Mouse (Mus musculus) heart, embryonic 11.5 days (tissue): ENCODE measurements around the gene Adgre5. TPM values are rescaled to one million over a fixed set of nuclear protein-coding genes. Genes with fewer than 3 reads are reported as not detected.

Source experiments
- ATAC-seq: fragments of 200-750 bp; cut with Nextera tagmentation; replicated peaks from 2 replicates; pipeline ENCODE4 v1.8.0; 2017; ENCODE audit warnings: moderate library complexity; ENCODE audit not compliant: insufficient number of reproducible peaks, low FRiP score, low TSS enrichment
- H3K27ac ChIP-seq: fragments of 300-500 bp; sonication (generic); 2 replicates; pipeline ENCODE4 v1.5.1; 2014; ENCODE audit warnings: mild to moderate bottlenecking, low read depth, low read length
- H3K27me3 ChIP-seq: fragments of 300-500 bp; sonication (generic); 2 replicates; pipeline ENCODE4 v1.6.1; 2014; ENCODE audit warnings: mild to moderate bottlenecking, low read length, mixed read lengths; ENCODE audit not compliant: control insufficient read depth, insufficient read depth
- H3K36me3 ChIP-seq: fragments of 300-500 bp; sonication (generic); 2 replicates; pipeline ENCODE4 v1.6.1; 2014; ENCODE audit warnings: mild to moderate bottlenecking, low read length, moderate library complexity, mixed read lengths; ENCODE audit not compliant: control insufficient read depth, insufficient read depth
- H3K4me1 ChIP-seq: fragments of 300-500 bp; sonication (generic); 2 replicates; pipeline ENCODE4 v1.6.1; 2014; ENCODE audit warnings: low read length; ENCODE audit not compliant: control insufficient read depth, insufficient read depth
- H3K4me2 ChIP-seq: fragments of 300-500 bp; sonication (generic); 2 replicates; pipeline ENCODE4 v1.6.1; 2014; ENCODE audit warnings: mild to moderate bottlenecking, moderate library complexity
- H3K4me3 ChIP-seq: fragments of 300-500 bp; sonication (generic); 2 replicates; pipeline ENCODE4 v1.5.1; 2014; ENCODE audit warnings: low read depth, low read length
- H3K9ac ChIP-seq: fragments of 300-500 bp; sonication (generic); 2 replicates; pipeline ENCODE4 v1.6.1; 2014; ENCODE audit warnings: mild to moderate bottlenecking, low read depth, low read length, moderate library complexity
- H3K9me3 ChIP-seq: fragments of 300-500 bp; sonication (generic); replicated peaks from 2 replicates; pipeline ENCODE4 v1.6.1; 2016; ENCODE audit warnings: low read length; ENCODE audit not compliant: control insufficient read depth
- WGBS: fragments of 180-500 bp; shearing (Covaris S2); extraction: QIAGEN DNeasy Blood & Tissue Kit; methylation state at CpG from one replicate; pipeline ENCODE4 v1.1.7; 2014; ENCODE audit not compliant: insufficient replicate concordance; 5-methylcytosine and 5-hydroxymethylcytosine counted together
- microRNA-seq: library from miRNA; unstranded; fragments of <30 nt; microRNA quantifications from one replicate; pipeline ENCODE4, GENCODE M21; 2016; ENCODE audit warnings: borderline number of aligned reads
- polyA plus RNA-seq: library from polyadenylated mRNA; unstranded; fragments of >200 nt; fragmentation: Nextera tagmentation; extraction: Ambion mirVana; gene quantifications from 2 replicates; pipeline ENCODE4 v1.2.1, GENCODE M21; 2014

The Adgre5 gene
- polyA plus RNA-seq, 1 experiment from 2014 or later = 17.6 TPM

DNA sequence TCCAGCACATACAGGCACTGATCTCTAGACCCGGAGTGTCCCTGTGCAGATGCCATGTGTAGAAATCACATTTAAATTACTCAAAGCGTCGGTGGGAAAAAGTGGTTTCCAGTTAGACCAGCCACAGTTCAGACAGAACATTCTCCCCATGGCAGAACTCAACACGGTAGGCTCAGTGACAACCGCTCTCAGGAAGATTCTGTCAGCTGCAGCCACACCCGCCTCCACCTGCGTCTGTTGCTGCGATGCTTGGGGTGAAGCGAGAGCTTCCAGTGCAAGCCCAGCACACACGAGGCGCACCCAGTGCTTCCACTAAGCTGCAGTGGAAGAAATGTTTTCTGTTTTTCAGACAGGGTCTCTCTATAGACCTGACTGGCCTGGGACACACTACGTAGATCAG is 61.3 kb downstream of the Adgre5 start:
- no peaks in the 10 kb centered on the region for H3K27me3 ChIP-seq
- WGBS = 91% methylated on average over 12 of the region's 12 CpGs
- ATAC-seq = no peak
- no peaks in the 10 kb centered on the region for H3K9me3 ChIP-seq
- H3K4me1 ChIP-seq = peaks cover 10% of the 10 kb centered on the region
- peaks cover 22% of the 10 kb centered on the region for H3K36me3 ChIP-seq
- H3K9ac ChIP-seq = no peak overlapping the region
- no peak overlapping the region for H3K4me2 ChIP-seq
- H3K4me3 ChIP-seq = no peak overlapping the region
- no peak overlapping the region for H3K27ac ChIP-seq

- Histone ChIP-seq H3K4me1 (no peaks in the 10 kb centered on the region), H3K27ac (no peak overlapping the region), H3K4me3 (no peak overlapping the region), H3K9me3 (no peaks in the 10 kb centered on the region), H3K36me3 (peaks cover 29% of the 10 kb centered on the region), H3K27me3 (no peaks in the 10 kb centered on the region), H3K4me2 (no peak overlapping the region), H3K9ac (no peak overlapping the region)
- 90% methylated on average over 5 of the region's 5 CpGs for whole genome bisulfite sequencing
- ATAC-seq = no peak
Measured at GRCm38 (mm10) chr8:83674497-83674896, 66.6 kb downstream of the Adgre5 start.

Small RNAs within 50 kb of the gene (microRNA-seq; reads per million reads assigned to microRNA genes)
- 0.27 reads per million for gene Mir1668

Other genes starting within 250 kb of the Adgre5 start
- 0.08 TPM in 1 of 2 replicates, not detected in the other for gene Olfr370, start 205.5 kb downstream of the Adgre5 start, polyA plus RNA-seq
- 546 and 556 TPM in 2 replicates for gene Ndufb7, start 174.7 kb downstream of the Adgre5 start, polyA plus RNA-seq
- 531 and 534 TPM in 2 replicates for gene Tecr, start 133.4 kb downstream of the Adgre5 start, polyA plus RNA-seq
- gene Dnajb1, start 133.1 kb downstream of the Adgre5 start, polyA plus RNA-seq = 51.2 and 51.5 TPM in 2 replicates
- gene Gipc1, start 88.6 kb downstream of the Adgre5 start, polyA plus RNA-seq = 171 and 180 TPM in 2 replicates
- gene Ptger1, start 74.6 kb downstream of the Adgre5 start, polyA plus RNA-seq = 0.13 and 0.63 TPM in 2 replicates
- 17.0 and 21.2 TPM in 2 replicates for gene Pkn1, start 42.1 kb downstream of the Adgre5 start, polyA plus RNA-seq
- 143 and 150 TPM in 2 replicates for gene Ddx39, start 26.1 kb downstream of the Adgre5 start, polyA plus RNA-seq
- gene Adgrl1, start 158.8 kb upstream of the Adgre5 start, polyA plus RNA-seq = 10.2 and 13.5 TPM in 2 replicates
- 0.58 and 0.76 TPM in 2 replicates for gene Gm10644, start 213.9 kb upstream of the Adgre5 start, polyA plus RNA-seq
- gene Asf1b, start 214.2 kb upstream of the Adgre5 start, polyA plus RNA-seq = 69.4 and 72.2 TPM in 2 replicates
- 136 and 139 TPM in 2 replicates for gene Prkaca, start 231.7 kb upstream of the Adgre5 start, polyA plus RNA-seq